Mouse (Mus musculus) MEL (cell line): ENCODE results near the gene Srsf12. TPM values are rescaled to one million over a fixed set of nuclear protein-coding genes. Genes with fewer than 3 reads are reported as not detected.

Experiments
- DNase-seq: peaks from one replicate; pipeline ENCODE4 v3.0.0; 2011; ENCODE audit warnings: low read depth, low spot score
- H3K27ac ChIP-seq: 2 replicates; pipeline ENCODE4 v1.5.1; 2012; ENCODE audit warnings: low read depth, mild to moderate bottlenecking, control low read depth, low read length, moderate library complexity; ENCODE audit not compliant: control insufficient read depth
- H3K27me3 ChIP-seq, 2 experiments: fragments of 150-350 bp in 1 of 2; sonication (generic) in 1 of 2; 2 replicates each; pipeline ENCODE4 v1.6.1; 2012; ENCODE audit warnings: low read length in 2 of 2, mild to moderate bottlenecking in 2 of 2, improper control_type of control experiment in 1 of 2, moderate library complexity in 1 of 2; ENCODE audit not compliant: insufficient read depth in 2 of 2, control insufficient read depth in 1 of 2
- H3K36me3 ChIP-seq, 2 experiments: 2 replicates each; pipeline ENCODE4 v1.6.1; 2012 to 2014; ENCODE audit warnings: low read length in 2 of 2, improper control_type of control experiment in 1 of 2, inconsistent platforms in 1 of 2, mild to moderate bottlenecking in 1 of 2; ENCODE audit not compliant: insufficient read depth in 2 of 2, control insufficient read depth in 1 of 2
- H3K4me1 ChIP-seq, 2 experiments: fragments of 150-350 bp in 1 of 2; sonication (generic) in 1 of 2; 2 replicates each; pipeline ENCODE4 v1.6.1; 2012; ENCODE audit warnings: low read length in 2 of 2, improper control_type of control experiment in 1 of 2, mild to moderate bottlenecking in 1 of 2; ENCODE audit not compliant: insufficient read depth in 2 of 2, control insufficient read depth in 1 of 2
- H3K4me3 ChIP-seq, 2 experiments: fragments of 150-350 bp in 1 of 2; sonication (generic) in 1 of 2; 2 replicates each; pipeline ENCODE4 v1.5.1; 2012; ENCODE audit warnings: low read depth in 2 of 2, low read length in 2 of 2, mild to moderate bottlenecking in 2 of 2, moderate library complexity in 2 of 2, control low read depth in 1 of 2, improper control_type of control experiment in 1 of 2; ENCODE audit not compliant: control insufficient read depth in 1 of 2, insufficient read depth in 1 of 2
- H3K79me2 ChIP-seq: 2 replicates; pipeline ENCODE4 v1.6.1; 2012; ENCODE audit warnings: mild to moderate bottlenecking, low read length, moderate library complexity; ENCODE audit not compliant: control insufficient read depth, poor library complexity, insufficient read depth
- H3K9ac ChIP-seq: 2 replicates; pipeline ENCODE4 v1.6.1; 2012; ENCODE audit warnings: low read depth, mild to moderate bottlenecking, control low read depth, low read length, moderate library complexity; ENCODE audit not compliant: control insufficient read depth, poor library complexity, severe bottlenecking
- H3K9me3 ChIP-seq: fragments of 150-350 bp; sonication (generic); replicated peaks from 2 replicates; pipeline ENCODE4 v1.6.1; 2012; ENCODE audit warnings: mild to moderate bottlenecking, low read length, improper control_type of control experiment, moderate library complexity; ENCODE audit not compliant: insufficient read depth
- BHLHE40 ChIP-seq: IDR thresholded peaks from 2 replicates; pipeline ENCODE4 v1.6.1; 2012; ENCODE audit warnings: low read depth, mild to moderate bottlenecking, inconsistent platforms, low read length, improper control_type of control experiment, borderline replicate concordance
- CTCF ChIP-seq, 3 experiments: IDR thresholded peaks in 2 of 3; conservative IDR thresholded peaks in 1 of 3; 2 replicates each; pipeline ENCODE4 v1.5.1; 2011 to 2012; ENCODE audit warnings: low read length in 3 of 3, low read depth in 2 of 3, mild to moderate bottlenecking in 2 of 3, improper control_type of control experiment in 1 of 3, inconsistent platforms in 1 of 3, mixed read lengths in 1 of 3, moderate library complexity in 1 of 3; ENCODE audit not compliant: control insufficient read depth in 1 of 3, insufficient read depth in 1 of 3, poor library complexity in 1 of 3, severe bottlenecking in 1 of 3
- EP300 ChIP-seq, 2 experiments: IDR thresholded peaks; 2 replicates each; pipeline ENCODE4 v1.6.1; 2011; ENCODE audit warnings: improper control_type of control experiment in 2 of 2, low read length in 2 of 2, low read depth in 1 of 2, mild to moderate bottlenecking in 1 of 2
- GATA1 ChIP-seq: IDR thresholded peaks from 2 replicates; pipeline ENCODE4 v1.6.1; 2011; ENCODE audit warnings: low read depth, low read length, improper control_type of control experiment
- MAX ChIP-seq: IDR thresholded peaks from 2 replicates; pipeline ENCODE4 v1.6.1; 2011; ENCODE audit warnings: low read length, improper control_type of control experiment
- MYB ChIP-seq: IDR thresholded peaks from 2 replicates; pipeline ENCODE4 v1.6.1; 2011; ENCODE audit warnings: mild to moderate bottlenecking, low read depth, low read length, improper control_type of control experiment
- POLR2AphosphoS2 ChIP-seq: IDR thresholded peaks from 2 replicates; pipeline ENCODE4 v1.6.1; 2011; ENCODE audit warnings: low read length, improper control_type of control experiment
- RCOR1 ChIP-seq: IDR thresholded peaks from 2 replicates; pipeline ENCODE4 v1.6.1; 2012; ENCODE audit warnings: low read depth, mild to moderate bottlenecking, inconsistent platforms, low read length, improper control_type of control experiment
- SIN3A ChIP-seq: IDR thresholded peaks from 2 replicates; pipeline ENCODE4 v1.6.1; 2012; ENCODE audit warnings: low read length, improper control_type of control experiment, inconsistent platforms
- TAL1 ChIP-seq: IDR thresholded peaks from 2 replicates; pipeline ENCODE4 v1.6.1; 2012; ENCODE audit warnings: mild to moderate bottlenecking, inconsistent platforms, low read length, moderate library complexity, mixed read lengths
- TCF12 ChIP-seq: IDR thresholded peaks from 2 replicates; pipeline ENCODE4 v1.6.1; 2014; ENCODE audit warnings: low read depth, mild to moderate bottlenecking, inconsistent platforms, low read length, improper control_type of control experiment, moderate library complexity
- UBTF ChIP-seq: IDR thresholded peaks from 2 replicates; pipeline ENCODE4 v1.6.1; 2012; ENCODE audit warnings: low read depth, mild to moderate bottlenecking, inconsistent platforms, low read length, improper control_type of control experiment, moderate library complexity, borderline replicate concordance; ENCODE audit not compliant: insufficient read depth
- ZMIZ1 ChIP-seq: IDR thresholded peaks from 2 replicates; pipeline ENCODE4 v1.6.1; 2012; ENCODE audit warnings: low read depth, mild to moderate bottlenecking, inconsistent platforms, low read length, improper control_type of control experiment, moderate library complexity
- polyA plus RNA-seq, 2 experiments: library from polyadenylated mRNA; stranded (reverse) in 1 of 2; unstranded in 1 of 2; fragments of >175 nt in 1 of 2; fragments of >200 nt in 1 of 2; gene quantifications; 2 replicates each; pipeline versions ENCODE4 v1.2.1 to v1.2.4; 2012; ENCODE audit warnings: low replicate concordance in 2 of 2, low read depth in 1 of 2; ENCODE audit not compliant: insufficient read length in 2 of 2, insufficient read depth in 1 of 2, missing spikeins in 1 of 2
- total RNA-seq: library from RNA; depleted of rRNA; stranded (reverse); fragments of 300-350 nt; gene quantifications from 2 replicates; pipeline ENCODE4 v1.2.3, GENCODE M21; 2012

Srsf12 gene
- total and polyA plus RNA-seq, 3 experiments = not detected

DNA sequence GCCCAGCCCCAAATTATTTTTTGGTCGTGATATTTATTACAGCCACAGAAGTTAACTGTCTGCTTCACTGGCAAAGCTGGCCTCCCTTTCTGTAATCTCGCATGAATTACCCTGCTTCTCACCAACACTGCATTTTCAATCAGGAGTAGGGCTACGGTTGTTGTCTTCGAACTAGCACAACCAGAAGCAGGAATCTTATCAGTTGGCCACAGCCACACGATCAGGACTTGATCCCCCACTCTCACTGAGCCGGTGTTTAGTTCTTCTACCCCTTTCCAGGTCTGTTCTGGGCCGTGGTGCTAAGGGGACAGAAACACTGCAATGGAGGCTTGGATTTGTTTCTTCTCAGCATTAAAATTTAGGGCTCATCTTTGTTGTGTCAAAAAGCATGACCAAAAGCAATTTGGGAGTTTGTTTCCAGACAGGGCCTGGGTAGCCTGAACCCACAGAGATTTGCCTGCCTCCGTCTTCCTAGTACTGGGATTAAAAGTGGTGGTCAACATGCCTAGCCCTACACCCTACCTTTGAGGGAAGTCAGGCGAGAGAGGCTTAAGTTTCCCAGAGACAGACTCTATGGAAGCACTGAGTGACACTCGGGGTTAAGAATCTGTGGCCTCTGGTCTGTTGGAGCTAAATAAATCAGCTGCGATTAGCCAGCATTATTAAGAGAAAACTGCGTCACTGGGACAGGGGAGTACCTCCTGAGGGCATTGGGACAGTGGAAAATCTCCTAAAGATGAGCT, 34.4 kb downstream of the Srsf12 start:
- no peaks in the 10 kb centered on the region for H3K27me3 ChIP-seq
- DNase-seq = peak; percentile 71
- no peak overlapping the region for H3K9ac ChIP-seq
- no peak overlapping the region for H3K4me3 ChIP-seq
- TF ChIP-seq TCF12 (peak; percentile 48; the same call in 1 of the 2 replicates), SIN3A (no peak), GATA1 (peak; percentile 76), EP300 (IDR thresholded peaks at IDR 0.05; ENCODE audit: low read depth in 1 of 2, low read length in 2 of 2) (peak in 1 of 2 experiments; percentile 38; a peak in 1 of 4 replicates), RCOR1 (peak; percentile 6; the same call in 1 of the 2 replicates), TAL1 (peak; percentile 74), BHLHE40 (no peak)
- TF ChIP-seq, all 39 proteins: peak for 5
- H3K36me3 ChIP-seq = peaks cover 7 to 24% of the 10 kb centered on the region in 2 experiments
- H3K27ac ChIP-seq = peak overlapping the region; percentile 52
- peaks cover 3 to 19% of the 10 kb centered on the region in 2 experiments; a peak in 3 of 4 replicates for H3K4me1 ChIP-seq
- no peaks in the 10 kb centered on the region for H3K9me3 ChIP-seq
- H3K79me2 ChIP-seq = peaks cover 11% of the 10 kb centered on the region

DNA sequence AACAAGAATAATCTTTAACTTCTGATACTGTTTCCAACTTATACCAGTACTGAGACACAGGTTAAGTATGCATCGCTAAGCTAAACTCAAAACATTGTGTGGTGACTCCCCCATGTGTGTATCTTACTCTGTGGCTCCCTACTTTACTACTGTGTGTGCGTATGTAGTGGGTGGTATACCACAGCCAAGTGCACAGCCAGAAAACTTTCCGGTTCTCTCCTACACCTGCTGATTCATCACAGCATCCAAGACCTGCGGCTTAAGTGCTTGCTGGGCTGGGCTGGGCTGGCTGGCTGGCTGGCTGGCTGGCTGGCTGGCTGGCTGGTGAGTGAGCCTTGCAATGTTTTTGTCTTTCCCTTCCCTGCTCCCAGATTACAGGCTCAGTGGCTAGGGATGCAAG, 35.1 kb downstream of the Srsf12 start:
- TF ChIP-seq SIN3A (no peak), POLR2AphosphoS2 (no peak), ZMIZ1 (no peak), BHLHE40 (no peak), MYB (no peak), UBTF (no peak), GATA1 (no peak), TCF12 (no peak), MAX (no peak), CTCF (IDR thresholded peaks at IDR 0.05 in 2 of 3, conservative IDR thresholded peaks at IDR 0.05 in 1 of 3; ENCODE audit: control insufficient read depth in 1 of 3, insufficient read depth in 1 of 3, low read depth in 2 of 3, low read length in 3 of 3, poor library complexity in 1 of 3, severe bottlenecking in 1 of 3) (no peak), EP300 (IDR thresholded peaks at IDR 0.05; ENCODE audit: low read depth in 1 of 2, low read length in 2 of 2) (no peak)
- no peak overlapping the region for H3K27ac ChIP-seq

More for the DNA sequence above, 35.1 kb downstream of the Srsf12 start:
- Histone ChIP-seq H3K79me2 (peaks cover 11% of the 10 kb centered on the region), H3K4me1 (peaks cover 3 to 19% of the 10 kb centered on the region in 2 experiments; a peak in 3 of 4 replicates), H3K4me3 (no peak overlapping the region), H3K9ac (no peak overlapping the region), H3K27me3 (no peaks in the 10 kb centered on the region), H3K36me3 (peaks cover 7 to 24% of the 10 kb centered on the region in 2 experiments), H3K9me3 (no peaks in the 10 kb centered on the region)
- DNase-seq = peak; percentile 17
